Mouse (Mus musculus) neural tube, embryonic 12.5 days (tissue): ENCODE results near the gene Smyd5. TPM values are rescaled to one million over a fixed set of nuclear protein-coding genes. Genes with fewer than 3 reads are reported as not detected.

ENCODE experiments used
- ATAC-seq: fragments of 200-750 bp; cut with Nextera tagmentation; 2 replicates; pipeline ENCODE4 v1.8.0; 2017; ENCODE audit warnings: low read depth, mild to moderate bottlenecking, moderate TSS enrichment, moderate library complexity; ENCODE audit not compliant: low FRiP score
- H3K27ac ChIP-seq: fragments of 300-500 bp; sonication (generic); 2 replicates; pipeline ENCODE4 v1.5.1; 2016
- H3K27me3 ChIP-seq: fragments of 300-500 bp; sonication (generic); replicated peaks from 2 replicates; pipeline ENCODE4 v1.6.1; 2016; ENCODE audit warnings: mild to moderate bottlenecking
- H3K36me3 ChIP-seq: fragments of 300-500 bp; sonication (generic); 2 replicates; pipeline ENCODE4 v1.6.1; 2016; ENCODE audit warnings: mild to moderate bottlenecking
- H3K4me1 ChIP-seq: fragments of 300-500 bp; sonication (generic); 2 replicates; pipeline ENCODE4 v1.6.1; 2016
- H3K4me2 ChIP-seq: fragments of 300-500 bp; sonication (generic); replicated peaks from 2 replicates; pipeline ENCODE4 v1.6.1; 2016; ENCODE audit warnings: mild to moderate bottlenecking
- H3K4me3 ChIP-seq: fragments of 300-500 bp; sonication (generic); 2 replicates; pipeline ENCODE4 v1.5.1; 2016
- H3K9ac ChIP-seq: fragments of 300-500 bp; sonication (generic); 2 replicates; pipeline ENCODE4 v1.6.1; 2016; ENCODE audit warnings: mild to moderate bottlenecking
- H3K9me3 ChIP-seq: fragments of 300-500 bp; sonication (generic); 2 replicates; pipeline ENCODE4 v1.6.1; 2016; ENCODE audit warnings: mild to moderate bottlenecking
- WGBS: fragments of 180-500 bp; shearing (Covaris S2); methylation state at CpG from one replicate; pipeline ENCODE4 v1.1.7; 2016; 5-methylcytosine and 5-hydroxymethylcytosine counted together
- polyA plus RNA-seq: library from polyadenylated mRNA; unstranded; fragments of >200 nt; fragmentation: Nextera tagmentation; extraction: Ambion mirVana; gene quantifications from 2 replicates; pipeline ENCODE4 v1.2.1, GENCODE M21; 2016

Smyd5 gene
- polyA plus RNA-seq = 51.4 and 54.2 TPM in 2 replicates

GRCm38 (mm10) chr6:85431842-85432431 is at the start of gene Smyd5:
Gene Smyd5, plus strand, starts transcription at chr6:85431989.
- peak within 1 kb of the TSS; percentile 71 for H3K9ac ChIP-seq
- peak within 1 kb of the TSS; percentile 92 for H3K4me3 ChIP-seq
- H3K27ac ChIP-seq = no peak within 1 kb of the TSS
- no peaks in the 10 kb centered on the region for H3K9me3 ChIP-seq
- H3K4me1 ChIP-seq = peaks cover 3% of the 10 kb centered on the region; the same call in 1 of the 2 replicates
- H3K4me2 ChIP-seq = peak within 1 kb of the TSS; percentile 91
- H3K36me3 ChIP-seq = no peaks in the 10 kb centered on the region
- peaks cover 3% of the 10 kb centered on the region; the same call in 1 of the 2 replicates for H3K27me3 ChIP-seq
- WGBS = under 1% methylated on average over 39 of the region's 39 CpGs
- ATAC-seq = peak; percentile 83

GRCm38 (mm10) chr6:85382791-85383190 is 49.0 kb upstream of the Smyd5 start:
- Histone ChIP-seq H3K27ac (no peak overlapping the region), H3K36me3 (no peaks in the 10 kb centered on the region), H3K27me3 (0 out of 2 replicates have a peak, but pooled peaks cover 4% of the 10 kb centered on the region), H3K4me1 (peaks cover 12% of the 10 kb centered on the region; the same call in 1 of the 2 replicates), H3K9me3 (no peaks in the 10 kb centered on the region), H3K4me2 (no peak overlapping the region), H3K4me3 (no peak overlapping the region), H3K9ac (no peak overlapping the region)
- 89% methylated on average over 2 of the region's 2 CpGs for WGBS
- no peak for ATAC-seq

GRCm38 (mm10) chr6:85388608-85389007 is 43.2 kb upstream of the Smyd5 start:
- WGBS = 77% methylated on average over 5 of the region's 5 CpGs
- no peaks in the 10 kb centered on the region for H3K27me3 ChIP-seq
- H3K4me2 ChIP-seq = no peak overlapping the region
- H3K4me1 ChIP-seq = no peaks in the 10 kb centered on the region
- H3K9ac ChIP-seq = no peak overlapping the region
- H3K4me3 ChIP-seq = no peak overlapping the region
- no peak for ATAC-seq
- H3K27ac ChIP-seq = no peak overlapping the region
- H3K9me3 ChIP-seq = no peaks in the 10 kb centered on the region
- H3K36me3 ChIP-seq = no peaks in the 10 kb centered on the region

DNA sequence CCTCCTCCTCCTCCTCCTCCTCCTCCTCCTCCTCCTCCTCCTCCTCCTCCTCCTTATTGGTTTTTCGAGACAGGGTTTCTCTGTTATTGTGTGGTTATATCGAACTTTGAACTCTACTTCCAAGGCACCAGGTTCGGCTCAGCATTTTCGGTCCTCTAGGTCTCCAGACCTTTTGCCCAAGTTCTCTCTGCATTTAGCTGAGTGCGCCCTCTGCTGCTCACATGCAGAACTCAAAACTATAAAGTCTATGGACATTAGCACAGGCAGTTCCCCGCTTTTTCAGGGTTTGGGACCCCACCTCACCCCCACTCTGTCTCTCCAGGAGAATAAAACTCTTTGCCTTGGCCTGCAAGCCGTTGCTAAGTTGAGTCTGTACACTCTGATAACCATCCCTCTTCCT is 40.0 kb upstream of the Smyd5 start:
- Histone ChIP-seq H3K36me3 (no peaks in the 10 kb centered on the region), H3K27ac (no peak overlapping the region), H3K4me1 (no peaks in the 10 kb centered on the region), H3K9ac (no peak overlapping the region), H3K4me3 (no peak overlapping the region), H3K9me3 (no peaks in the 10 kb centered on the region), H3K27me3 (peaks cover 2% of the 10 kb centered on the region; the same call in 1 of the 2 replicates), H3K4me2 (no peak overlapping the region)
- no peak for ATAC-seq
- WGBS = 36% methylated on average over 6 of the region's 7 CpGs

GRCm38 (mm10) chr6:85395360-85395759 is 36.4 kb upstream of the Smyd5 start:
- no peak for ATAC-seq
- Histone ChIP-seq H3K4me2 (no peak overlapping the region), H3K4me3 (no peak overlapping the region), H3K9me3 (no peaks in the 10 kb centered on the region), H3K9ac (no peak overlapping the region), H3K36me3 (no peaks in the 10 kb centered on the region), H3K27me3 (peaks cover 2% of the 10 kb centered on the region; the same call in 1 of the 2 replicates), H3K4me1 (no peaks in the 10 kb centered on the region), H3K27ac (no peak overlapping the region)
- 73% methylated on average over 2 of the region's 2 CpGs for WGBS

DNA sequence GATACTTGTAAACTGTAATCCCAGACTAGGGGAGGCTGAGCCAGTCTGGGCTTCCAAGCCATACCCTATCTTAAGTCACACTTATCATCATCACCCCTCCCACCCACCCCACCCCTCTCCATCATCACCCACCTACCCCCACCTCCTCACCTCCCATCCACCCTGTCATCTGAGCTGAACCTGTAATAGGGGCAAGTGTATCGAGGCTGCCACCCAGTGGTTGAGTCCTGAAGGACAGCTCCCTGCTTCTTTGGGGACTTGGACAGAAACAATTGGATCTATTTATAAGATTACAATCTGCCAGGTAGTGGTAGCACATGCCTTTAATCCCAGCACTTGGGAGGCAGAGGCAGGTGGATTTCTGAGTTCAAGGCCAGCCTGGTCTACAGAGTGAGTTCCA is 34.6 kb upstream of the Smyd5 start:
- no peaks in the 10 kb centered on the region for H3K36me3 ChIP-seq
- no peak for ATAC-seq
- H3K4me2 ChIP-seq = no peak overlapping the region
- no peaks in the 10 kb centered on the region for H3K9me3 ChIP-seq
- no peak overlapping the region for H3K4me3 ChIP-seq
- H3K27ac ChIP-seq = no peak overlapping the region
- peaks cover 2% of the 10 kb centered on the region; the same call in 1 of the 2 replicates for H3K27me3 ChIP-seq
- H3K9ac ChIP-seq = no peak overlapping the region
- 47% methylated on average over 1 of the region's 1 CpGs for WGBS
- H3K4me1 ChIP-seq = no peaks in the 10 kb centered on the region

DNA sequence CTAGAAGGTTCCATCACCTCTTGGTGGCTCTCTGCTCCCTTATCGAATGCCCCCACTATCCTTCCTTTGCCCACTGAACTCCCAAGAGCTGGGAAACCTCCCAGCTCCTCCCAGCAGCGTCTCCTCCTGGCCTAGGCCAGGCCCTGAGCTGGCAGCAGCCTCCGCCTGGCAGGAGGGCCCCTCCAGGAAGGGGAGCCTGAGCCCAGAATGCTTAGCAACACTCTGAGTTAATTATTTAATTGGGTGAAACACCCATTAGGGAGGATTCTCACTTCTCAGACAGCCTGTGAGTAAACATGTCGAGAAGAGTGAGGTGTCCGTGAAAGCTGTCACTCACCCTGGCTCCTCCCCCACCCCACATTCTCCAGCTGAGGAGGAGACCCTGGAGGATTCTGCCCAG is 32.1 kb upstream of the Smyd5 start:
- ATAC-seq = no peak
- Histone ChIP-seq H3K36me3 (no peaks in the 10 kb centered on the region), H3K9ac (no peak overlapping the region), H3K4me3 (no peak overlapping the region), H3K4me1 (no peaks in the 10 kb centered on the region), H3K27ac (no peak overlapping the region), H3K4me2 (no peak overlapping the region), H3K27me3 (peaks cover 2% of the 10 kb centered on the region; the same call in 1 of the 2 replicates), H3K9me3 (no peaks in the 10 kb centered on the region)
- WGBS = 30% methylated on average over 5 of the region's 5 CpGs

- Histone ChIP-seq H3K4me1 (no peaks in the 10 kb centered on the region), H3K27me3 (peaks cover 15% of the 10 kb centered on the region), H3K36me3 (no peaks in the 10 kb centered on the region), H3K9ac (no peak overlapping the region), H3K9me3 (no peaks in the 10 kb centered on the region), H3K27ac (no peak overlapping the region), H3K4me2 (no peak overlapping the region), H3K4me3 (no peak overlapping the region)
- WGBS = 51% methylated on average over 2 of the region's 2 CpGs
- no peak for ATAC-seq
Measured at GRCm38 (mm10) chr6:85402613-85403012, 29.2 kb upstream of the Smyd5 start.

GRCm38 (mm10) chr6:85403039-85403438 is 28.8 kb upstream of the Smyd5 start:
- Histone ChIP-seq H3K4me1 (no peaks in the 10 kb centered on the region), H3K9me3 (no peaks in the 10 kb centered on the region), H3K4me3 (no peak overlapping the region), H3K27me3 (peaks cover 19% of the 10 kb centered on the region), H3K4me2 (no peak overlapping the region), H3K9ac (no peak overlapping the region), H3K27ac (no peak overlapping the region), H3K36me3 (no peaks in the 10 kb centered on the region)
- WGBS = 81% methylated on average over 10 of the region's 10 CpGs
- ATAC-seq = no peak

GRCm38 (mm10) chr6:85409003-85409402 is 22.8 kb upstream of the Smyd5 start:
- no peaks in the 10 kb centered on the region for H3K36me3 ChIP-seq
- no peaks in the 10 kb centered on the region for H3K9me3 ChIP-seq
- H3K27me3 ChIP-seq = peaks cover 45% of the 10 kb centered on the region
- 1% methylated on average over 31 of the region's 31 CpGs for WGBS
- ATAC-seq = no peak
- peak overlapping the region; percentile 52 for H3K4me2 ChIP-seq
- H3K4me3 ChIP-seq = peak overlapping the region; percentile 15; the same call in 1 of the 2 replicates
- H3K9ac ChIP-seq = 0 out of 2 replicates have a peak overlapping the region, but pooled peaks have one; percentile 26
- no peak overlapping the region for H3K27ac ChIP-seq
- H3K4me1 ChIP-seq = peaks cover 7% of the 10 kb centered on the region; the same call in 1 of the 2 replicates

DNA sequence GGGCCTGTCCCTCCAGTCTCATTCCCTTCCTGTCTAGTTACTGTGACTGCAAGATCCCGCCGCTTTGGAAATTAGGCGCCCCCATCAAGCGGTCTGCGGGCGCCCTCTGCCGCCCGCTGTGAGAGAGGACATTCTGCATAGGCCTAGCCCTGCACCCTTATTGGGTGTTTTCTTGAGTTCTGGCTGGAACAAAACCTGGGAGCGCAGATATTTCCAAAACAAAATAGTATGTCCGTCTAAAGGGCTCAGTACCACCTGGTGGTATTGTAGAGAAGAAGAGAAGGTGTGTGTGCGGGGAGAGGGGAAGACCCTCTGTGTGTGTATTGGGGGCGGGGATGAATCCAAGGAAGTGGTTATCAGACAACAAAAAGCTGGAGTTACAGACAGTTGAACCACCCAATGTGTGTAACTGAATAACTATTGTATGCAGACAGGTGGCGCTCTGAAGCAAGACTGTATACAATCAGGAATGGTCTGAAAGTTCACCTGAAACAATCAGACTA is 21.0 kb upstream of the Smyd5 start:
- Histone ChIP-seq H3K4me3 (no peak overlapping the region), H3K4me2 (no peak overlapping the region), H3K9me3 (no peaks in the 10 kb centered on the region), H3K36me3 (no peaks in the 10 kb centered on the region), H3K27ac (no peak overlapping the region), H3K27me3 (peaks cover 43% of the 10 kb centered on the region), H3K4me1 (peaks cover 7% of the 10 kb centered on the region; the same call in 1 of the 2 replicates), H3K9ac (no peak overlapping the region)
- 11% methylated on average over 13 of the region's 13 CpGs for WGBS
- ATAC-seq = peak; percentile 68; the same call in 1 of the 2 replicates

DNA sequence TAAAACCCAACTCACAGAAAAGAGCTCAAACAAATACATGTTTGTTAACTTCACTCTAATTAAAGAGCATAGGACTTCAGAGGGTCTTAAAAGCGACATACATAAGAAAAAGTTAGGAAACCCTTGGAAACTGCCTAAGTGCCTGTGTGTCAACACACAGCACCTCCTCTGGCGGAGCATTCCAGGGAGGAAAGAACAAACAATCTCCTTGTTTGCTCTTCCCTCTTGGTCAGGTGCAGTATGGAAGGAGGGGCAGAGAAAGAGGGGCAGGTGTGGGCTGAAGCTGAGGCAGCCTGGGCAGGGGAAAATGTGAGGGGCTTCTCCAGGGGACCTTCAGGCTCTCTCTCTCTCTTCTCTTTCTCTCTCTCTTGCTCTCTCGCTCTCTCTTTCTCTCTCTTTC is 16.0 kb upstream of the Smyd5 start:
- Histone ChIP-seq H3K4me3 (no peak overlapping the region), H3K27me3 (no peaks in the 10 kb centered on the region), H3K36me3 (no peaks in the 10 kb centered on the region), H3K9me3 (no peaks in the 10 kb centered on the region), H3K4me2 (no peak overlapping the region), H3K9ac (no peak overlapping the region), H3K27ac (no peak overlapping the region), H3K4me1 (no peaks in the 10 kb centered on the region)
- 61% methylated on average over 3 of the region's 3 CpGs for WGBS
- ATAC-seq = no peak

DNA sequence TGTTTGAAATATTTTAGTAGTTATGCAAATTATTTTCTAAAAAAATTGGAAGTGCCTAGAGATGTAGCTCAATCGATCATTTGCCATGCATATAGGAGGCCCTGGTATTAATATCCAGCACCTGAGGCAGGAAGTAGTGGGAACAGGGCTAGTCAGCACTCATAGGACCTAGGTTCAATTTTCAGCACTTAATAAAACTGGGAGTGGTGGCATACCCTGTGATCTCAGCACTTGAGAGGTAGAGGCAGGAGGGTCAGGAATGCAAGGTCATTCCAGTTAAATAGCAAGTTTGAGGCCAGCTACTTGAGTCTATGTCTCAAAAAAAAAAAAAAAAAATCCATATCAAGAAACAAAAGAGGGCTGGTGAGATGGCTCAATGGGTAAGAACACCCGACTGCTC is 12.6 kb upstream of the Smyd5 start:
- H3K27ac ChIP-seq = no peak overlapping the region
- no peak overlapping the region for H3K4me2 ChIP-seq
- H3K4me1 ChIP-seq = 0 out of 2 replicates have a peak, but pooled peaks cover 4% of the 10 kb centered on the region
- no peak overlapping the region for H3K9ac ChIP-seq
- peaks cover 11% of the 10 kb centered on the region; the same call in 1 of the 2 replicates for H3K27me3 ChIP-seq
- H3K4me3 ChIP-seq = no peak overlapping the region
- 93% methylated on average over 2 of the region's 2 CpGs for WGBS
- H3K36me3 ChIP-seq = no peaks in the 10 kb centered on the region
- H3K9me3 ChIP-seq = no peaks in the 10 kb centered on the region
- ATAC-seq = no peak
